Mouse (Mus musculus): ENCODE results near the gene Col6a1.

- TF ChIP-seq CTCF (IDR thresholded peaks at IDR 0.05; ENCODE audit: borderline replicate concordance, insufficient read depth, low read depth, low read length) (no peak), POLR2A (IDR thresholded peaks at IDR 0.05; ENCODE audit: borderline replicate concordance, insufficient read depth, low read length) (no peak)
These were observed 33.9 kb upstream of the Col6a1 start for GRCm38 (mm10) chr10:76759878-76760277.
